Mouse (Mus musculus) splenic B cell, adult 2 months (primary cell): ENCODE data around the gene Slc46a1.
A peak's percentile ranks its signal among the peaks of the same experiment; 100 is the strongest.

Source experiments
- DNase-seq: peaks from one replicate; pipeline ENCODE4 v3.0.0-alpha.2; 2011; ENCODE audit warnings: low read depth, low spot score
- H3K27me3 ChIP-seq: 2 replicates; pipeline ENCODE4 v1.6.1; 2012; ENCODE audit warnings: mild to moderate bottlenecking, low read length, moderate library complexity, mixed read lengths; ENCODE audit not compliant: control insufficient read depth, poor library complexity, insufficient read depth, severe bottlenecking
- H3K36me3 ChIP-seq: 2 replicates; pipeline ENCODE4 v1.6.1; 2012; ENCODE audit warnings: mild to moderate bottlenecking, low read length, moderate library complexity, mixed read lengths; ENCODE audit not compliant: control insufficient read depth, poor library complexity, insufficient read depth, severe bottlenecking

Gene Slc46a1

GRCm38 (mm10) chr11:78465568-78466180 is at the start of gene Slc46a1:
Gene Slc46a1 (plus strand): TSS chr11:78465697.
- Histone ChIP-seq H3K27me3 (no peaks in the 10 kb centered on the region), H3K36me3 (no peaks in the 10 kb centered on the region)
- peak; percentile 73 for DNase-seq

GRCm38 (mm10) chr11:78416854-78417253 is 48.6 kb upstream of the Slc46a1 start:
- no peaks in the 10 kb centered on the region for H3K36me3 ChIP-seq
- DNase-seq = no peak
- H3K27me3 ChIP-seq = no peaks in the 10 kb centered on the region; the same call in 1 of the 2 replicates

- no peaks in the 10 kb centered on the region for H3K36me3 ChIP-seq
- no peak for DNase-seq
- no peaks in the 10 kb centered on the region; the same call in 1 of the 2 replicates for H3K27me3 ChIP-seq
Measured at GRCm38 (mm10) chr11:78420263-78420889, 45.1 kb upstream of the Slc46a1 start.

- Histone ChIP-seq H3K36me3 (no peaks in the 10 kb centered on the region), H3K27me3 (no peaks in the 10 kb centered on the region; the same call in 1 of the 2 replicates)
- DNase-seq = no peak
Measured at GRCm38 (mm10) chr11:78421201-78422009, 44.1 kb upstream of the Slc46a1 start.

GRCm38 (mm10) chr11:78422055-78422819 is 43.3 kb upstream of the Slc46a1 start, which contains the start of gene Slc13a2:
Gene Slc13a2 (minus strand): TSS chr11:78422217.
- DNase-seq = no peak
- no peaks in the 10 kb centered on the region for H3K36me3 ChIP-seq
- no peaks in the 10 kb centered on the region; the same call in 1 of the 2 replicates for H3K27me3 ChIP-seq

- Histone ChIP-seq H3K36me3 (no peaks in the 10 kb centered on the region), H3K27me3 (no peaks in the 10 kb centered on the region)
- DNase-seq = no peak
Measured at GRCm38 (mm10) chr11:78424352-78424751, 41.1 kb upstream of the Slc46a1 start.

- no peaks in the 10 kb centered on the region for H3K27me3 ChIP-seq
- DNase-seq = no peak
- H3K36me3 ChIP-seq = no peaks in the 10 kb centered on the region
Measured at GRCm38 (mm10) chr11:78425572-78425971, 39.9 kb upstream of the Slc46a1 start.

- Histone ChIP-seq H3K36me3 (no peaks in the 10 kb centered on the region), H3K27me3 (no peaks in the 10 kb centered on the region)
- DNase-seq = no peak
Measured at GRCm38 (mm10) chr11:78427655-78428054, 37.8 kb upstream of the Slc46a1 start.

GRCm38 (mm10) chr11:78428309-78428708 is 37.2 kb upstream of the Slc46a1 start:
- Histone ChIP-seq H3K36me3 (no peaks in the 10 kb centered on the region), H3K27me3 (no peaks in the 10 kb centered on the region)
- no peak for DNase-seq

- no peak for DNase-seq
- H3K36me3 ChIP-seq = no peaks in the 10 kb centered on the region
Measured at GRCm38 (mm10) chr11:78430195-78430878, 35.2 kb upstream of the Slc46a1 start.

GRCm38 (mm10) chr11:78431176-78431575 is 34.3 kb upstream of the Slc46a1 start:
- Histone ChIP-seq H3K27me3 (no peaks in the 10 kb centered on the region), H3K36me3 (no peaks in the 10 kb centered on the region)
- DNase-seq = no peak

More at GRCm38 (mm10) chr11:78430195-78430878, 35.2 kb upstream of the Slc46a1 start:
- no peaks in the 10 kb centered on the region for H3K27me3 ChIP-seq

GRCm38 (mm10) chr11:78434052-78434451 is 31.4 kb upstream of the Slc46a1 start:
- H3K36me3 ChIP-seq = no peaks in the 10 kb centered on the region
- no peak for DNase-seq

GRCm38 (mm10) chr11:78435776-78436349 is 29.6 kb upstream of the Slc46a1 start:
- H3K36me3 ChIP-seq = no peaks in the 10 kb centered on the region
- H3K27me3 ChIP-seq = no peaks in the 10 kb centered on the region
- DNase-seq = peak; percentile 49

More at GRCm38 (mm10) chr11:78434052-78434451, 31.4 kb upstream of the Slc46a1 start:
- H3K27me3 ChIP-seq = no peaks in the 10 kb centered on the region

GRCm38 (mm10) chr11:78437182-78437581 is 28.3 kb upstream of the Slc46a1 start:
- Histone ChIP-seq H3K36me3 (no peaks in the 10 kb centered on the region), H3K27me3 (no peaks in the 10 kb centered on the region)
- DNase-seq = no peak
